Mouse (Mus musculus) brain, embryonic 14.5 days (tissue): ENCODE results near the gene Greb1.

Experiments
- CTCF ChIP-seq: fragments of 200-500 bp; IDR thresholded peaks from 2 replicates; pipeline ENCODE4 v1.5.1; 2012; ENCODE audit warnings: inconsistent platforms, mild to moderate bottlenecking, moderate library complexity, borderline replicate concordance; ENCODE audit not compliant: insufficient read depth, insufficient read length; ENCODE audit errors: extremely low read depth
- POLR2A ChIP-seq: fragments of 200-500 bp; IDR thresholded peaks from 2 replicates; pipeline ENCODE4 v1.6.1; 2012; ENCODE audit warnings: mild to moderate bottlenecking, inconsistent platforms, borderline replicate concordance; ENCODE audit not compliant: poor library complexity, insufficient read depth, insufficient read length, severe bottlenecking; ENCODE audit errors: extremely low read depth

DNA sequence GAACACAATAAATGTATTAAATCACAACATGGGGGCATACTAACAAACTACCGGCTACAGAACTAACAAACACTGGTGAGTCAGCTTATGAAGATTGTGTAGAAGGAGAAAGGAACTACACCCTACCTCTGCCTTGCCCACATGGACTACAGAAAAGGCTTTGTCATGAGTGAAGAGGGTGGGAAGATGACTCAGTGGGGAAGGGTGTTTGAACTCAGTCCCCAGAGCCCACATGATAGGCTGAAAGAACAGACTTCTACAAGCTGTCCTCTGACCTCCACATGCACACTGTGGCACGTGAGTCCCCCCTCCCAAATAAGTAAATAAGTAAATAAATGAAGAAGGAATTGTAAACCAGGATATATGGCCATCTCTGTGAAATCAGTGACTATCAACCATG, 21.5 kb downstream of the Greb1 start:
- TF ChIP-seq CTCF (no peak), POLR2A (no peak)
